Mouse (Mus musculus) left cerebral cortex, postnatal 10 days (tissue): ENCODE results near the gene Spata31d1a. TPM values are rescaled to one million over a fixed set of nuclear protein-coding genes. Genes with fewer than 3 reads are reported as not detected.
"Not testable (repeated sequence)": the region's sequence is repeated elsewhere in the genome, so short reads cannot be mapped to it uniquely, and the experiment has no call there.

ENCODE experiments used
- DNase-seq, 2 experiments: peaks; one replicate each; pipeline ENCODE4 v3.0.0; 2021 to 2022; ENCODE audit warnings: low spot score in 2 of 2, mixed read lengths in 1 of 2; ENCODE audit errors: extremely low spot score in 1 of 2
- intact Hi-C: fragments of 180-260 bp; cut with DNase I; formaldehyde crosslinking; loops from one replicate; pipeline ENCODE4 v1.15.1; 2025
- total RNA-seq, 2 experiments: library from RNA; stranded (reverse); gene quantifications; 2 replicates each; pipeline ENCODE4 v1.2.3; 2021

Spata31d1a gene
- under 1 TPM; 0.19 to 0.20 TPM for total RNA-seq

DNA sequence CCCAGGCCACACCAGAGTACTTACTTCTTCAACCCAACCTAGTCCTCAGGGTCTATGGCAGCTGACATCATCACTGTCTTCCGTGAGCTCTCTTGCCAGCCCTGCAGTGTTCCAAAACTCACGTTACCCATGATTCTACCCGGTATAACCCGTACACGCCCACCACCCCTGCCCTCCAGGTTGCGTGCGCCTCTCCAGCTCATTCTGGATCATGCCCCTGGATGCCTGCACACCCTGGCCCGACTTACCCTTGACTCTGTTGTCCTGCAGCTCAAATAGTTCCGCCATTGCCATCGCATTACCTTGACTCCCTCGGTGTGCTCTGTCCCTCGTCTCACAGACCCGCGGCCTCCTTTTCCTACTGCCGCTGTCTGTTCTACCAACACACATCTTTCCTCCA lies at the start of gene Spata31d1a:
Gene Spata31d1a, minus strand, starts transcription at position 101 of the 400 bp plus-strand sequence.
- DNase-seq: no peak
- intact Hi-C loops: no loop called here

DNA sequence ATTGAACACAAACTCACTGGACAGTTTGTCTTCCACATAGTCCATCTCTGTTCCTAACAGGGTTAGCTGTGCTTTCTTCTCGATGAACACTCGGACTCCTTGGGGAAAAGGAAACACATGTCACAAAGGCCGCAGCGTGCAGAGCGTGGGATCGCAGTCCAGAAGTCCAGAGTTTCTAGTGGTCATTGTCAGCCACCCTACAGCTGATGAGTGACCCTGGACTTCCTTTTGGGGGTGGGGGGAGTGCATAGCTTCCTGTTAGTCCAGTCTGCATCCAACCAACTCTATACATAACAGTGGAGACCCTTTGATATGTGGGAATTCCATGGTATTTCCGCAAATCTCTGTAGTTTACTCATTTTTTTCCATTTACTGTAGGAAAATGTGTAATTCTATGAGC lies 46.8 kb upstream of the Spata31d1a start:
- intact Hi-C loops: no loop called here
- no peak for DNase-seq

DNA sequence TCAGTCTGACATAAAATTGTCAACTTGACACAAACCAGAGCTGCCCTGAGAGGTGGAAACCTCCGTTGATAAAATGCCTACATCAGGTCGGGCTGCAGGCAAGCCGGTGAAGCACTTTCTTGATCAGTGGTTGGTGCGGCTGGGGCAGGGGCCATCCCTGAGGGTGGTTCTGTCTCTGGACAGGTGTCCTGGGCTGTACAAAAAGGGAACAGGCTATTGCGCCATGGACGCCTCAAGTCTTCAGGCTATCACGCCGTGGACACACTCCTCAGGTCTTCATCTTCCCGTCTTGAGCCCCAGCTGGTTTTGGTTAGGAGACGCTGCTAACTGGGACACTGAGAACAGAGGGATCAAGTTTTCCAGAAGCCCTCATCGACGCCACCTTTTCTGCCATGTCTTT lies 40.2 kb upstream of the Spata31d1a start:
- intact Hi-C loops: no loop called here

DNA sequence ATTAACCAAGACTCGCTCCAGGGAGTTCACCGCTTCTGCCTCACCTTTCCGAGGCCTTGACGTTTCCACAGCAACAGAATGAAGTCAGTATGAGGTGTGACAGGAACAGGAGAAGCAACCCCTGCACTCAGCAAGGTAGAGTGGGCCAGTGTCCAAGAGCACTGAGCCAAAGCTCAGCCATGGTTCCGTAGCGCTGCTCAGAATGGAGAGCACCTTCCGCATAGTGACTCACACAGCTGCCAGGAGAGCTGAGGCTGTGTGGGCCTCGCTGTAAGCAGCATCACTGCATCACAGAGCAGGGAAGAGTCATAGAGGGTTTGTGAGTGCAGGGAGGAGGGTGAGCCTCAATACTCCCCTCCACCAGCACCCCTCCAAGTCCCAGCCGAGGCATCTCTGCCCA lies 36.6 kb upstream of the Spata31d1a start, which contains the start of gene 1700014D04Rik:
Gene 1700014D04Rik, minus strand, starts transcription at position 42 of the 400 bp plus-strand sequence.
- intact Hi-C loops: no loop called here
- DNase-seq: no peak

More for the DNA sequence above, 40.2 kb upstream of the Spata31d1a start:
- DNase-seq: no peak

DNA sequence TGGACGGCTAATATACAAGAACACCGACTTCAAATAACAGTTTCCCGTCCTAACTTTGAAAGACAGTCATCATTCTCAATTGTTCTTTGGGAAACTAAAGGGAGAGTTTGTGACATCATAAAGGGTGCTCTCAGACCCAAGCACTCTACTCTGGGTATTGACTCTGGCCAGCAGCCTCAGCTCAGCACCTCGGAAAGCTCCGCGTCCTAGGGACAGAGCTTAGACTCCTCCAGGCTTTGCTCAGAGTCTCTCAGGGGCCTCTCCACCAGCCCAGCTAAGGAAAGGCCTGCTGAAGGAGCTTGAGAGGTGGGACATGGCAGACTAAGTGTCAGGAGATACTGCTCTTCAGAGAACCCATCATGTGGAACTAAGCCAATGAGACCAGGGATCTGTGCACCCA lies 36.0 kb upstream of the Spata31d1a start:
- intact Hi-C loops: no loop called here
- no peak for DNase-seq

DNA sequence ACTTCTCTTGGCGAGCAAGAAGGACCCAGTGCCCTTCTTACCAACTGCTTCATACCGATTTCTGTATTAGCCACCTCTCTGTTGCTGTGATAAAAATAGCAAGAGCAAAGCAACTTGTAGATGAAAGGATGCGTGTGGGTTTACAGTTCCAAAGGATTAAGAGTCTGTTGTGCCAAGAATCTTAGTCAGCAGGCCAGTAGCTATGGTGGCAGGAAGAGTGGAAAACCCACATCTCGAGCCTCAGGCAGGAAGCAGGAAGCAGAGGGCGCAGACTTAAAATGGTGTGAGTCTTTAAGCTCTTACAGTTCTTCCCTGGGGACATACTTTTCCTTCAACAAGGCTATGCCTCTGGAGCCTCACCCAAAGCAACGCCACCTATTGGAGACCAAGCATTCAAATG lies 35.3 kb upstream of the Spata31d1a start:
- intact Hi-C loops: no loop called here
- DNase-seq: no peak

DNA sequence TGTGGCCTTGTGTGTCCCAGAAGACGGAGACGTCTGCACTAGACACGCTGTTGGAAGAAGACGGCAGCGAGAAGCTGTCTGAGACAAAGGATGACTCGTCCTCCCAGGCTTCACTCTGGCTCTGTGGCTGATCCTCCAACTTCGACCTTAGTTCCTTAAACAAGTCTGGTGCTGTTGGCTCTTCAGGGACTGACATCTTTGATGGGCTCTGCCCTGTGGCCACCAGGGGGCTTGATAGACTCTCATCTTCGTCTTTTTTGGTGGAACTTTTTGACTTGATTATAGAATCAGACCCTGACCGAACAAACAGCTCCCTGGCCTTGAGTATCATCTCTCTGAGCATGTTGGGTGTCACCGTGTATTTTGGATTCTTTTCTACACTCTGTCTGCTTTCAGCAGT lies 31.6 kb upstream of the Spata31d1a start:
- intact Hi-C loops: no loop called here
- DNase-seq: peak in 1 of 2 experiments; percentile 53

DNA sequence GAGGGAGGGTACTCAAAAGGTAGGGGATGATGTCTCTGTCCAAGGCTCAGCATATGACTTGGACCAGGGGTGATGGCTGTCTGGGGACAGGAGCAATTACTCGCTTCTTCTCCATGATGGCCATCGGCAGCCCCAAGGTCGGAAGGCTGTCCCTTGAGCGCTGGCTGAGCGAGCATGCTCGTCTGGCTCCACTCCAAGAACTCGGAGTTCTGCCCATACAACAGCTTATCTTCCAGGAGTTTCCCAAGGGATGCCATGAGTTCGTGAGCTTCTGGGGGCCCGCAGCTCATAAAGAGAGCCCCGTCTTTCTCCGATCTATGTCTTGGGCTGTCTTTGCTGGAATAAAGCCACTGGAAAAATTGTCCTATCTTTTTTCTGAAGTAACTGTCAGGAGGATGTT lies 31.0 kb upstream of the Spata31d1a start:
- intact Hi-C loops: no loop called here
- no peak for DNase-seq

DNA sequence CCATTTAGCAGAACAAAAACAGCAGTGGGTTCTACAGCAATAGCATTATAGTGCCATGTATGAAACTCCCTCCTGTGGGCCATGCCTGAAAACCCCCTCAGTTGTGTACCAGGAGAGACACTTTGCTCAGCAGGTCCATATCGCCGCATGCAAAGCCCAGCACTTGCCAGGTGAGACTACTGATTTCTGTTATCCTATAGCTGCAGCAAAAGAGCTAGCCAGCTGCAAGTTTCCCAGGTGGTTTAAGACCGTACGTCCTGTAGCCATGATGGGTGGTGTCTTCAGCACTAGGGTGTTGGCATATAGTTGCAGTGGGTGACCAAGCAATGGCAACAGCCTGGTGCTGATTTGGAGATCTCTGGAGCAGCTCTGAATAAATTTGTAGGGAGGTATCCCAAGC lies 29.3 kb upstream of the Spata31d1a start:
- intact Hi-C loops: no loop called here
- no peak for DNase-seq

DNA sequence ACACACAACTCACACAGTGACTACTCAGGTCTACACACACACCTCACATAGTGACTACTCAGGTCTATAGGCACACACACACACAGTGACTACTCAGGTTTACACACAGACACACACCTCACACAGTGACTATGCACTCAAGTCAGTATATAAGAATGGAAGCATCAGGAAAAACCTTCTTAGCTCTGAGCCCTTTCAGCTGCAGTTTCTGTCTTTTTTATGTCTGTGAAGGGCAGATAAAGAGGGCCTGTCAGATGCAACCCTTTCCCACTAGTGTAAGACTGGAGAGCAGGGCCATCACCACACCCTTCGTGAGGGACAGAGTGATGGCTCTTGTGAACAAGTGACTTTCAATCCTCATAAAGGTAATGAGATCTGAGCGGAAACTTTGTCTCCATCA lies 28.3 kb upstream of the Spata31d1a start:
- intact Hi-C loops: no loop called here
- no peak for DNase-seq

DNA sequence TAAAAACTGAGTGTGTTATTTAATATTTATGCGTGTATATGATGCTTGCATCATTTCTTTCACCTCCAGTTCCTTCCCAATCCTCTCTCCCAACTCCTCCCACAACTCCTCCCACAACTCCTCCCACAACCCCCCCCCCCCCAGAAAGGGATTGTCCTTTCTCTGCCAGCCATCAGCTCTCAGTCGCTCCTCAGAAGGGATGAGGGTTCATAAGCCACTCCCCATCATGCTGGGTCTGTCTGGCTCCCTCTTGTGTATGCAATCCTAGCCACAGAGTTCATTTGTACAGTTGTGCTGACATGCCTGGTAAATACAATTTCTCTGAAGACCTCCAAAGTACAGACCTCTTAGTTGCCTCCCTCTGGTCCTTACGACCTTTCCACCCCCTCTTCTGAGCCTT lies 25.1 kb upstream of the Spata31d1a start:
- intact Hi-C loops: no loop called here
- DNase-seq: no peak

DNA sequence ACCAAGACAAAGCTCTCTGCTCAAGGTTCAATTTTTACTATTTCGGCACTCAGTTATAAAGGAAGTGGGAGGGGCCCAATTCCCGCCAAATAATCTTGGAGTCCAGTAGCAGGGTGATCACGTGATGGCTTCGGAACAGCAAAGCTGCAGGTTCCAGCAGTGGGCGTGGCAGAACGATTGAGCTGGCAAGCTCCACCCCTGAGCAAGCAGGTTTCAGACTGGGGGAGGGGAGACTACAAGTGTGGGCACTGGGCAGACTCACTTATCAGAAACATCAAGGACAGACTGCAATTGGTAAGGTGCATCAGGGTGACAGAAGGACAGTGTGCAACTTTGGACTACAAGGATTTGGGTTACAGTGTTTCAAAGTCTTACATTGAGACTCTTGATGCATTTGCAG lies 24.2 kb upstream of the Spata31d1a start:
- DNase-seq, intact Hi-C loops: not testable (repeated sequence)

DNA sequence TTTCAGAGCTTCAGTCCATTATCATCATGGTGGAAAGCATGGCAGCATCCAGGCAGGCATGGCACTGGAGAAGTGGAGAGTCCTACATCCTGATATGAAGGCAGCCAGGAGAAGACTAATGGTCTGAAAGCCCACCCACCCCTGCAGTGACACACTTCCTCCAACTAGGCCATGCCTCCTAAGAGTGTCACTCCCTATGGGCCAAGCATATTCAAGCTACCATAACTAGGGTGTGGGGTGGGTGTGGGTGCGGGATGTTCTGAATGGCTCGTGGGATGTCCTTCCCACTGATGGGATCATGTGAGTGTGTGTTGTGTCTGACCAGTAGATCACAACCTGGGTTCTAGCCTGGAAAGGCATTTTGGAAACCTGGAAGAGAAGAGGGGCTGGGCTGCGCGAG lies 23.8 kb upstream of the Spata31d1a start:
- intact Hi-C loops: no loop called here
- DNase-seq: no peak

DNA sequence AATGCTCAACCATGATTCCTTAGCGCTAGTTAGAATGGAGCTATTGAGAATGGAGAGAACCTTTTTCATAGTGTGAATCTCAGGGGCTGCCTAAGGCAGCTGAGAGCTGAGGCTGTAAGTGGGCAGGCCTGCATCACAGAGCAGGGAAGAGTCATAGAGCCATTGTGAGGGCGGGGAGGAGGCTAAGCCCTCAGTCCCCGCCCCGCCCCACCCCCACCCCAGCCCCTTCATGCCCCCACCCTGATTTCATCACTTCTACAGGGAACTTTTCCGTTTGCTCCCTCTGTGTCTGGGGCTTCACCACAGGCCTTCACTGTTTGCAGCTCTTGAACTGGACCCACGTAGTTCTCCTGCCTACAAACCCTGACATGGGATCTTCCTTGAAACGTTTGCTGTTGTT lies 21.5 kb upstream of the Spata31d1a start, which contains the start of gene Spata31d1d:
Gene Spata31d1d, minus strand, starts transcription at position 101 of the 400 bp plus-strand sequence.
- intact Hi-C loops: no loop called here
- no peak for DNase-seq

DNA sequence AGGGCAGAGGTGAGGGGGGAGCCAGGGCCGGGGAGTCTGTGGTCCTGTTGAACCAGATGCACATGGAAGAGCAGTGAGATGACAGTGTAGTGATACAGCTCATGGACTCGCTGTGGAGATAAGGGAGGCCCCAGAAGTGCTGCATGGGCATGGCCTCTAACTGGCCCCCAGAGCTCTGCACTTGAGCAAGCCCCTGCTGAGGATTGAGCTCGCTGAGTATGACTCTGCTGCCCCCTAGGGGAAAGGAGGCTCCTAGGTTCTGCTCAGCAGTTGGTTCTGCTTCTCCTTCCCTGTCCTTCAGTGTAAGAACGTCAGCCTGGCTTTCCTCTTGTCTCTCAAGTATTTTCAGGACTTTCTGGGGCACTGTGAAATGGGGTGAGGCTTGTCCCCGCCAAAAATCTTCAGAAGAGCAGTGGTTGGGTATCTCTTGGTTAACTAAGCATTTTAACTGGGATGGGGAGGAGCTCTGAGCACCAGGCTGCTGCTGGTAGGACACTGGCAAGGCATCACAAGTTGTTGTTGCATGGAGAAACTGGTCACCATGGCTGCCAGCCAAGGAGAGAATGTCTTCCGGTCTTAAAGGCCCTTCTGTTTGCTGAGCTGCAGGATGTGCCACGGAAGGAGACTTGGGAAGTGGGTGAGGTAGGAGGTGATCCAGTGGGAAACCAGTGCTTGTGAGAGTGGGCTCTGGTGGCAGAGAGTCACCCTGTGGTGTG lies 18.4 kb upstream of the Spata31d1a start:
- intact Hi-C loops: loop anchor here (5.0 to 10.0 kb wide), 2 partner anchors 51 to 194 kb away; partner anchors contain the start of gene Golm1
- DNase-seq: peak; percentile 83 to 88

DNA sequence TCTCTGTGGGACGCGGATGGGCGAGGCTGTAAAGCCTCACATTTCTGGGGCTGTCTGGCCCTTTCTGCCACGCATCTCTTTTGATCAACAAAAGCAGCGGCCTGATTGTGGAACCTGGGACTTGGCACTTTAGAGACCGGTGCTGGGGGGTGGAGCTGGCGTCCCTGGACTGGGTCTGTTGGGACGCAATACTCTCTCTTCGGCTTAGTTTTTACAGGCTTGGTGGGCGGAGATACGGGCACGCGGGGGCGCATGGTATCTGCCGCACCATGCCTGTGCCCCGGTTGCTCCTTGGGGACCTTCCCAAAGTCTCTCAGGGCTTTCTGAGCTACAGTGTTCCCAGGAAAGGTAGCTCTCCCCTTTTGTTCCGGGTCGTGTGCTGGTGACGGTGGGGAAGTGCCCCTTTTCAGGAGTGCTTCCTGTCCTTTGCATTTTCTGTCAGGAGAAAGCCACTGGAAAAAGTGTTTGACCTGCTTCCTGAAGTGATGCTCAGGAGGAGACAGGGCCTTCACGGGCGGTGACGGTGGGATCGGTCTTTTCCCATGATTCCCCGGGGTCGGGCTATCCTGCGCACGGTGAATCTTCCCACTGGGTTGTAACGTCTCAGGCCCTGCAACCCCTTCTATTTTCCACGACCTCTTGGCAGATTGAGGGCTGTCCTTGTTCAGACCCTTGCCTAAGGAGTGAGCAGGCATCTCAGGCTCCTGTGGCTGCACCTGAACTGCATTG lies 16.2 kb upstream of the Spata31d1a start:
- DNase-seq: no peak
- intact Hi-C loops: loop anchor here (5.0 to 10.0 kb wide), 2 partner anchors 49 to 192 kb away; partner anchors contain the start of gene Golm1

DNA sequence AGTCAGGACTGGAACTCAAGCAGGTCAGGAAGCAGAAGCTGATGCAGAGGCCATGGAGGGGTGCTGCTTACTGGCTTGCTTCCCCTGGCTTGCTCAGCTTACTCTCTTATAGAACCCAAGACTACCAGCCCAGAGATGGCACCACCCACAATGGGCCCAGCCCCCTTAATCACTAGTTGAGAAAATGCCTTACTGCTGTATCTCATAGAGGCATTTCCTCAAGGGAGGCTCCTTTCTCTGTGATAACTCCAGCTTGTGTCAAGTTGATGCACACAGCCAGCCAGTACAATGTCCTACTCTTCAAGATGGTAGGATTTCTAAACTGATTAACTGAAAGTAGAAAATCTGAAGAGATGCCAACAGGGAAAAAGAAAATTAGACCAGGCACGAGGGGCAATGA lies 12.0 kb upstream of the Spata31d1a start:
- intact Hi-C loops: loop anchor here (10.0 kb wide), 1 partner anchor 187 kb away; no protein-coding TSS in a partner anchor
- not testable (repeated sequence) for DNase-seq

DNA sequence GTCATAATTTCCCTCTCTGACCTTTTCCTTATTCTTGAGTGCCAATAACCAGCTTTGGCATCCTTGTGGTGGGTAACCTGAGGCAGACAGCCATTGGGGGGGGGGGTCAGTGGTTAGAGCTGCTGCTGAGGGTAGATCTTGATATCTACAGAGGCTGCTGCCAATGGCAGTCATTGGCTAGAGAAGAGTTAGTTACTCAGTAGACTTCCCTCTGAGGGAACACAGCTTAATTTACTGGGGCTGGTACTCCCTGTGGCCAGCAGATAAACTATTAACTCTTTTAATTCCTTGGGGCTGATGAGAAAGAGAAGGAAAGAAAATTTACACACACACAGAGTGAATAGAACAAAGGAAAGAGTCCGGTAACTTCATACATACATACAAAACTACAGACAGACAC lies 9.3 kb upstream of the Spata31d1a start:
- intact Hi-C loops: no loop called here
- no peak for DNase-seq

DNA sequence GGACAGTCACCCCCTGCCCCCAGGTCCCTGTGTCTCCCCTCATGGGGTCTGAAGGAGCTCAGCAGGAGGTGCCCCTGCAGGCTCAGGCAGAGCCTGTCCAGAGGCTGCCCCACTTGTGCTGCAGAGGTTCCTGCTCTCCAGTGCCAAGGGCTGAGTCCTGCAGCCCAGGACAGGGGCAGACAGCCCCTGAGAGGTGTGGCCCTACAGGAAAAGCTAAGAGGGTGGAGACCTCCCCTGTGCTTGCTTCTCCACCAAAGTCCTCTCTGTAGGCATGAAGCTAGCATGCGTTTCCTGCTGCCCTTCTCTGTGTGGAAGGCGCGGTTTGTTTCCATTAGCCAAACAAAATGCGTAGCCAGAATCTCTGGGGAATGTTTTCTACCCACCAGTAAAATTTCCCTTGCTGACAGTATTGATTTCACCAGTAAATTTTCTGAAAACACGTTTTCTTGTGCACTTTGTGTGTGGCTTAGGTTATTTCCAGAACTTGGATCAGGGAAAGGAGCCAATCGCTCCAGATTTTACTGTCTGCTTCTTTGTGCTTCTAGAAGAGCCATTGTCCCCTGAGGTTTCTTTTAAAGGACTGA lies 8.8 kb upstream of the Spata31d1a start:
- peak in 1 of 2 experiments; percentile 53 for DNase-seq
- intact Hi-C loops: not testable (repeated sequence)

DNA sequence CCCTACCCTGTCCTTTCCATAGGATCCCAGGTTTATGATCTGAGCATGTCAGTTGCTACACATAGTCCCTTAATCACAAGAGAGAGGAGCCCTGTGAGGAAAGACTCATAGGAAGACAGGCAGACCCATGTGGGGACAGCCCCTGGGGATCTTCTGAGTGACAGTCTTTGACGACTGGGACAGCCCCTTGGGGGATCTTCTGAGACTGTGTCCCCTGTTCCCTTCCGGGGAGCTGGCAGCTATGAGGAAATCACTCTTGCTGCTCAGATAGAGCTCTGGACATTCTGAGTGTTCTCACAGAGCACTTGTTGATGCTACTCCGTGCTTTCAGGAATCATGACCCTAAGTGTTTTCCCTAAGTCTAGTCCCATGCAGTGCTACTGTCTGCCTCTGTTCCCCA lies 3.6 kb upstream of the Spata31d1a start:
- no peak for DNase-seq
- intact Hi-C loops: no loop called here
